Mouse (Mus musculus) midbrain, embryonic 15.5 days (tissue): Measurements from ENCODE around the gene Mybbp1a. TPM values are rescaled to one million over a fixed set of nuclear protein-coding genes. Genes with fewer than 3 reads are reported as not detected.
"Not testable (repeated sequence)": the region's sequence is repeated elsewhere in the genome, so short reads cannot be mapped to it uniquely, and the experiment has no call there.

Experiments
- ATAC-seq: fragments of 200-750 bp; cut with Nextera tagmentation; replicated peaks from 2 replicates; pipeline ENCODE4 v1.8.0; 2017; ENCODE audit warnings: moderate TSS enrichment
- H3K27ac ChIP-seq: fragments of 300-500 bp; sonication (generic); 2 replicates; pipeline ENCODE4 v1.5.1; 2015; ENCODE audit warnings: mild to moderate bottlenecking, inconsistent platforms
- H3K27me3 ChIP-seq: fragments of 300-500 bp; sonication (generic); replicated peaks from 2 replicates; pipeline ENCODE4 v1.6.1; 2015; ENCODE audit warnings: inconsistent platforms
- H3K36me3 ChIP-seq: fragments of 300-500 bp; sonication (generic); replicated peaks from 2 replicates; pipeline ENCODE4 v1.6.1; 2015; ENCODE audit warnings: inconsistent platforms
- H3K4me1 ChIP-seq: fragments of 300-500 bp; sonication (generic); 2 replicates; pipeline ENCODE4 v1.6.1; 2015; ENCODE audit warnings: inconsistent platforms
- H3K4me2 ChIP-seq: fragments of 300-500 bp; sonication (generic); 2 replicates; pipeline ENCODE4 v1.6.1; 2015; ENCODE audit warnings: inconsistent platforms, mild to moderate bottlenecking, moderate library complexity
- H3K4me3 ChIP-seq: fragments of 300-500 bp; sonication (generic); 2 replicates; pipeline ENCODE4 v1.5.1; 2015; ENCODE audit warnings: mild to moderate bottlenecking, inconsistent platforms
- H3K9ac ChIP-seq: fragments of 300-500 bp; sonication (generic); 2 replicates; pipeline ENCODE4 v1.6.1; 2015; ENCODE audit warnings: mild to moderate bottlenecking, inconsistent platforms
- H3K9me3 ChIP-seq: fragments of 300-500 bp; sonication (generic); 2 replicates; pipeline ENCODE4 v1.6.1; 2016; ENCODE audit warnings: inconsistent platforms
- WGBS: fragments of 180-500 bp; shearing (Covaris S2); methylation state at CpG from one replicate; pipeline ENCODE4 v1.1.7; 2015; ENCODE audit warnings: mixed read lengths; 5-methylcytosine and 5-hydroxymethylcytosine counted together
- polyA plus RNA-seq: library from polyadenylated mRNA; unstranded; fragments of >200 nt; fragmentation: Nextera tagmentation; extraction: Ambion mirVana; gene quantifications from 2 replicates; pipeline ENCODE4 v1.2.1, GENCODE M21; 2015

The Mybbp1a gene
- polyA plus RNA-seq, 1 experiment from 2014 or later, result 67.5 TPM

DNA sequence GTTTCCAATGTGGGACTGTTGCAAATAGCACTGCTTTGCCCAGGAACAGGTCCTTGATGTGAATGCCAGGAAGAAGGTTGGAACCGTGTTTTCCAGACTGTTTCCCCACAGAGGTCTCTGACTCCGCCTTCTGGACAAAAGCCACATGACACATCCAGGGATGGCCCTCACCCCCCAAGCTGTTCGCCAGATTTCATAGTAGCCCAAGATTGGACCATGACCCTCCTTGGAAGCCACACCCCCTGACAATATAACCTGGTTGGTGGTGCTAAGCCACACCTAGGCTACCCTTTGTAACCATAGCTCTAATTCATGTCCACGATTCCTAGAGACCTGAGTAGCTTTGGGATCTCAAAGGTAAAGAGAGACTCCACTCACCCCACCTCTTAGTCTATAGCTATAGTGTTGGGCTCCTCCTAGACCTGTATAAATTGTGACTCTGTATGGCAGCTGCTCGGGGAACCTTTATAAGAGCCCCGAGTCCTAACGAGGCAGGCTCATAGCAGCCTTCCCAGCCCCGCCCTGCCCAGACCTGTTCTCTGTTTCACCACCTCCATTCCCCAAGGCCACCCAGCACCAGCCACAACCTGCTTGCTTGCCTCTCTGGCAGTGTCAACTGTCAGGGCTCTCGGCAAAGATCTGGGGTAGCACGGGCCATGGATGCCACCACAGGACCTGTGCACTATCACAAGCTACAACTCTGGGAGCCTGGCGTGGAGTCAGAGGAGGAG lies 6.0 kb upstream of the Mybbp1a start, which contains the start of gene Ggt6:
TSS of gene Ggt6 (plus strand) at position 564 of the 731 bp plus-strand sequence.
- H3K9me3 ChIP-seq, result no peaks in the 10 kb centered on the region
- H3K4me2 ChIP-seq, result no peak within 1 kb of the TSS
- H3K36me3 ChIP-seq, result no peaks in the 10 kb centered on the region
- no peak for ATAC-seq
- no peaks in the 10 kb centered on the region for H3K27me3 ChIP-seq
- H3K4me3 ChIP-seq, result no peak within 1 kb of the TSS
- WGBS, result 76% methylated on average over 11 of the region's 11 CpGs
- no peaks in the 10 kb centered on the region for H3K4me1 ChIP-seq
- H3K27ac ChIP-seq, result no peak within 1 kb of the TSS
- H3K9ac ChIP-seq, result no peak within 1 kb of the TSS

DNA sequence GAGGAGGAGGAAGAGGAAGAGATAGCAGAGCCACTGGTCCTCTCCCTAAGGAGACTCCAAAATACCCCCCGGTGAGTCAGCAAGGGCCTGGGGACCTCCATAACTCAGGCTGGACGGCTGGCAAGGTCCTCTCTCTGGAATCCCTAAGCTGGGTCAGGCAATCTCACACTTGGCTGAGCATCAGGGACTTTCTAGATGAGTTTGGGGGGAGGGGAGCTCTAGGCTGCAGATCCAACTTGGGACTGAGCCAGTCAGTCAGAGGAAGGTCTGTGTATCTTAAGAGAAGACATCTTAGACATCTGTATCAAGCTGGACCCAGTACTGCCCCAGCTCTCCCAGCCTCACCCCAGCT lies 5.5 kb upstream of the Mybbp1a start:
- Histone ChIP-seq H3K4me1 (no peaks in the 10 kb centered on the region), H3K36me3 (no peaks in the 10 kb centered on the region), H3K4me3 (no peak overlapping the region), H3K9ac (no peak overlapping the region), H3K9me3 (no peaks in the 10 kb centered on the region), H3K27ac (no peak overlapping the region), H3K27me3 (no peaks in the 10 kb centered on the region), H3K4me2 (no peak overlapping the region)
- ATAC-seq, result no peak
- WGBS, result 52% methylated on average over 2 of the region's 2 CpGs

DNA sequence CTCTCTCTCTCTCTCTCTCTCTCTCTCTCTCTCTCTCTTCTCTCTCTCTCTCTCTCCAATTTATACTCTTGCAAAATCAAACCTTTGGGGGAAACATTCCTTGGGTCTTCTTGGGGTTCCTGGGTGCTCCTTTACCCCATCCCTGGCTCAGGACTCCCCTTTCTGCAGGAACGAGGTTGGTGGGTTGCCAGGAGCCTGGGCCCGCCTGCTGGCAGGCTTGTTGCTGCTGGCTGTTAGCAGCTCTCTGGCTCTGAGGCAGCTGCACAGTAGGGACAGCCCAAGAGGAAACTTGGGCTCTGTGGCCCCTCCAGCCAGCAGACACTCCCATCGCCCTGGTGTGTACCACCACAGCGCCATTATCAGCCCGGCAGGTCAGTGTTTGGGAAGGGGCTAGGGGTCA lies 4.9 kb upstream of the Mybbp1a start:
- ATAC-seq, result no peak
- Histone ChIP-seq H3K4me3 (no peak overlapping the region), H3K27me3 (no peaks in the 10 kb centered on the region), H3K9ac (no peak overlapping the region), H3K27ac (no peak overlapping the region), H3K4me1 (no peaks in the 10 kb centered on the region), H3K4me2 (no peak overlapping the region), H3K9me3 (no peaks in the 10 kb centered on the region), H3K36me3 (no peaks in the 10 kb centered on the region)
- 70% methylated on average over 5 of the region's 5 CpGs for WGBS

DNA sequence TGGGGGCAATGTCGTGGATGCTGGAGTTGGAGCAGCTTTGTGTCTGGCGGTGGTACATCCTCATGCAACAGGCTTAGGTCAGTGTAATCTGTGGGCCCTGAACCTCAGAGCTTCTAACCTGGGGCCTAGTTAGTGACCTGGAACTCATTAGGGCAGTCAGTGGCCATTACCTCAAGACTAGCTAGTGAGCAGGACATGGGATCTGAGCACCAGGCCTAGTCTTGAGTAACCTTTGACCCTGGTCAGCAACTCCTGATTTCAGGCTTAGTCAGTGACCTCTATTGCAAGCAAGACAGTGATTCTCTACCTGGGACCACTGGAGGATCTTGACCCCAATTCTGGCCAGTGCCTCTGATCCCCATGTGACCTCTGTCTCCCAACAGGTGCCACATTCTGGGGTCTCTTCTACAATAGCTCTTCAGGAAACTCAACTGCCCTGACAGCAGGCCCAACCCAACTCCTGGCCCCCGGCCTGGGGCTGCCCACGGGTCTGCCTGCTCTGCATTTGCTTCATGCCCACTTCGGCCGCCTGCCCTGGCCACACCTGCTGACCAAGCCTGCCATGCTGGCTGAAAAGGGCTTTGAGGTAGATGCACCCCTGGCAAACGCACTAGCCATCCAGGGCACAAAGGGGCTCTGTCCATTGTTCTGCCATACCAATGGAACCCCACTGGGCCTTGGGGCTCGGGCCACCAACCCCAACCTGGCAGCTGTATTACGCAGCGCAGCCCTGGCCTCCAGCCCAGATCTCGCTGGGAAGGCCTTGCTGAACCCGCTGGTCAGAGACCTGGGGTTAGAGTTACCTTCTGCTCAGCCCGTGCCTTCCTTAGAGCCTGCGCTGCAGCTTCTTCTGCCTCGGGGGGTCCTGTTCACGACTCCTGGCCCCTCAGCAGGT lies 4.2 kb upstream of the Mybbp1a start:
- Histone ChIP-seq H3K9me3 (no peaks in the 10 kb centered on the region), H3K27me3 (no peaks in the 10 kb centered on the region), H3K4me2 (no peak overlapping the region), H3K9ac (no peak overlapping the region), H3K4me1 (peaks cover 4% of the 10 kb centered on the region), H3K27ac (no peak overlapping the region), H3K36me3 (no peaks in the 10 kb centered on the region), H3K4me3 (no peak overlapping the region)
- ATAC-seq, result no peak
- 83% methylated on average over 16 of the region's 16 CpGs for WGBS

DNA sequence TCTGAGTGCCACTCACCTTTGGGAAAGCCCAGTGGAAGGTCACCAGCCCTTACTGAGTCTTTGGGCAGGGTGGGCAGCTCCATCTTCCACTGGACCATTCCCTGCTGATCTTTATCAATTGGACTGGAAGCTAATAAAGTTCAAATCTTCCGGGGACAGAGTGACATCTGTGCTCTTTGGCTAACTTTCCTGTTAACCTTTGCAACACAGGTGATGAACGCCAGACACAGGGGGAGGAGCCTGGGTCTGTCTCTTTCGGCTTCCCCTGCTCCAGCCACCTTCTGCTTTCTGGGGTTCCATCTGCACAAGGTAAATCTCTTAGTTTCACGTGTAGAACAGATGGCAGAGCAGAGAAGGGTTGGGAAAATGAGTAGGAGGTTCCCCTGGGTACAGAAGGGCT lies 2.7 kb upstream of the Mybbp1a start:
- no peak for ATAC-seq
- Histone ChIP-seq H3K36me3 (peaks cover 8% of the 10 kb centered on the region), H3K9me3 (no peaks in the 10 kb centered on the region), H3K27me3 (no peaks in the 10 kb centered on the region), H3K4me2 (no peak overlapping the region), H3K4me3 (no peak overlapping the region), H3K4me1 (peaks cover 14% of the 10 kb centered on the region), H3K9ac (no peak overlapping the region), H3K27ac (no peak overlapping the region)
- whole genome bisulfite sequencing, result 73% methylated on average over 4 of the region's 4 CpGs

DNA sequence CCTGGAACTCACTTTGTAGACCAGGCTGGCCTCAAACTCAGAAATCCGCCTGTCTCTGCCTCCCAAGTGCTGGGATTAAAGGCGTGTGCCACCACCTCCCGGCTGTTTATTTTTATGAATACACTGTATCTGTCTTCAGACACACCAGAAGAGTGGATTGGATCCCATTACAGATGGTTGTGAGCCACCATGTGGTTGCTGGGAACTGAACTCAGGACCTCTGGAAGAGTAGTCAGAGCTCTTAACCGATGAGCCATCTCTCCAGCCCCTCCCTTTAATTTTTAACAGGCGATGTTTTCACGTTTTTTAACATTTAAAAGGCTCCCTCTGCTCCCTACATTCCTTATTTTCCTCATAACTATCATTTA lies 574 bp upstream of the Mybbp1a start:
- peak; percentile 22; the same call in 1 of the 2 replicates for ATAC-seq
- H3K9ac ChIP-seq, result peak overlapping the region; percentile 71
- 40% methylated on average over 6 of the region's 6 CpGs for WGBS

DNA sequence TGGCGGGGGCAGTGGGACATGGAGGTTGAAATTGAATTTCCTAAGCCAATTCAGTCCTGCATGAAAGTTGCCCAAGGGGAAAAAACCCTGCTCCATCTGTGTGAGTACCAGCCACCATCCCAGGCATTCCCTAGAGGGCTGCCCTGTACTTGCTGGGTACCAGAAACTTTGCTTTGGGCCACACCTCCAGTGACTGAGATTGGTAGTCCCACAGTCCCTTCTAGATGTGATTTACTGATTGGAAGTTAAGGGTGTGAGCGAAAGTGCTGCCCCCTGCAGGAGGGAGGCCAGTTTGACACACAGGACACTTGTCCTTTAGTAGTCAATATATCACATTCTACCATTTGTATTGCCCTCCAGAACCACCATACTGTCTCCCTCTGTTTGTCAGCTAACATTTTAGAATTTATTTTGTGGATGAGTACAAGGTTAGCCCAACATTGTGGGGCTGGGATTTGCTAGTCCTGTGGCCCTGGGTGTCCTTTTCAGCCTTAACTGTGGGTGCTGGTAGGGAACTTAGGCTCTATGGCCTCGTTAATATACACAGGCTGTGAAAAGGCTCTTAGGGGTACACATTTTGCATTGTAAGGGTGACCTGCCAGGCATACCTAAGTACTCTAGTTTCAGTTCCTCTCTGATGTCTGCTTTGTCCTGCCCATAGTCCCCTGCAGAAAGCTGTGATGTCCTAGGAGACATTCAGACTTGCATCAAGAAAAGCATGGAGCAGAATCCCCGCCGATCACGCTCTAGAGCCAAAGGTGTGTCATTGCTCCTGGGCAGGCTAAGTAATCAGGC lies 5.4 kb downstream of the Mybbp1a start:
- no peak overlapping the region for H3K4me2 ChIP-seq
- H3K4me1 ChIP-seq, result peaks cover 14% of the 10 kb centered on the region
- H3K9me3 ChIP-seq, result no peaks in the 10 kb centered on the region
- no peak for ATAC-seq
- H3K9ac ChIP-seq, result no peak overlapping the region
- H3K27ac ChIP-seq, result no peak overlapping the region
- peaks cover 84% of the 10 kb centered on the region for H3K36me3 ChIP-seq
- H3K27me3 ChIP-seq, result no peaks in the 10 kb centered on the region
- H3K4me3 ChIP-seq, result no peak overlapping the region
- WGBS, result 89% methylated on average over 6 of the region's 6 CpGs

More for the DNA sequence above, 574 bp upstream of the Mybbp1a start:
- peaks cover 27% of the 10 kb centered on the region for H3K36me3 ChIP-seq
- H3K4me2 ChIP-seq, result peak overlapping the region; percentile 80
- not testable (repeated sequence) for H3K9me3 ChIP-seq, H3K27me3 ChIP-seq
- peak overlapping the region; percentile 84 for H3K4me3 ChIP-seq
- H3K4me1 ChIP-seq, result peaks cover 14% of the 10 kb centered on the region
- peak overlapping the region; percentile 97 for H3K27ac ChIP-seq

DNA sequence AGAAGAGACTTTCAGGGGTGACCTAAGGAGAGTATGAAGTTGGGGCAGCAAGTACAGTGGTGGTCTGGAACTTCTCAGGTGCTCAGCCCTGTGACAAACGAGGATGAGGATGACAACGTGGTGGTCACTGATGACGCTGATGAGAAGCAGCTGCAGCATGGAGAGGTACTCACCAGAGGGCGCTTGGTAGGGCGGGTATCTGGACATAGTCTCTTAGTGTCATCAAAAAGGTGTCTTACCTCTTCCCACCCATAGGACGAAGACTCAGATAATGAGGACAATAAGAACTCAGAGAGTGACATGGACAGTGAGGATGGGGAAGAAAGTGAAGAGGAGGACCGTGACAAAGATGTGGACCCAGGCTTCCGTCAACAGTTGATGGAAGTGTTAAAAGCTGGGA lies 6.3 kb downstream of the Mybbp1a start:
- H3K36me3 ChIP-seq, result peaks cover 92% of the 10 kb centered on the region
- no peak overlapping the region for H3K4me3 ChIP-seq
- ATAC-seq, result no peak
- no peaks in the 10 kb centered on the region for H3K9me3 ChIP-seq
- 89% methylated on average over 8 of the region's 8 CpGs for WGBS
- no peak overlapping the region for H3K27ac ChIP-seq
- no peak overlapping the region for H3K4me2 ChIP-seq
- H3K9ac ChIP-seq, result no peak overlapping the region
- peaks cover 5% of the 10 kb centered on the region for H3K4me1 ChIP-seq
- H3K27me3 ChIP-seq, result no peaks in the 10 kb centered on the region

DNA sequence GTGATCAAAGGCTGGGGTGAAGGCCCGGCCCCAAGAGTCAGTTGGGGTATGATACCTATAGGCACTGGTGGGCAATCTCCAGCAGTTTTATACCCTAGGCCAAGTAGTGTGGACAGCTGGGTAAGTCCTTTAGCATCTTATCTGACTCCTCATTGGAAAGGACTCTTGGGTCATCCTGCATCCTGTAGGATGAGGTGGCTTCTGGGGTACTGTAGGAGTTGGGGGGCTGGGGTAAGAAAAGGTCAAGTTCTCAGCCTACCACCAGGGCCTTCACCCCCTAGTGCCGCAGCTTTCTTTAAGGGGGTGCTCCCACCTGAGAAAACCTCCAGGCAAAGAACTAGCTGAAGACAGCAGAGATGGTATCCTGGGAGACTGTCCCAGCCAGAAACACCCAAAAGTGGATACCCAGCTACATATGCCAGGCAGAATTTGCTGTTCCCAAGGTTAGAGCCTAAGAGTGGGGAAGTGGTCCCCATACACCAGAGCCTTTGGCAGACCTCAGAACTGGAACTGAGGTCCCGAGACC lies 11.0 kb downstream of the Mybbp1a start:
- no peak for ATAC-seq
- 90% methylated on average over 3 of the region's 3 CpGs for WGBS
- H3K27me3 ChIP-seq, result no peaks in the 10 kb centered on the region
- peaks cover 48% of the 10 kb centered on the region for H3K36me3 ChIP-seq
- H3K9me3 ChIP-seq, result no peaks in the 10 kb centered on the region
- no peak overlapping the region for H3K4me3 ChIP-seq
- no peaks in the 10 kb centered on the region for H3K4me1 ChIP-seq
- no peak overlapping the region for H3K27ac ChIP-seq
- no peak overlapping the region for H3K4me2 ChIP-seq
- H3K9ac ChIP-seq, result no peak overlapping the region

DNA sequence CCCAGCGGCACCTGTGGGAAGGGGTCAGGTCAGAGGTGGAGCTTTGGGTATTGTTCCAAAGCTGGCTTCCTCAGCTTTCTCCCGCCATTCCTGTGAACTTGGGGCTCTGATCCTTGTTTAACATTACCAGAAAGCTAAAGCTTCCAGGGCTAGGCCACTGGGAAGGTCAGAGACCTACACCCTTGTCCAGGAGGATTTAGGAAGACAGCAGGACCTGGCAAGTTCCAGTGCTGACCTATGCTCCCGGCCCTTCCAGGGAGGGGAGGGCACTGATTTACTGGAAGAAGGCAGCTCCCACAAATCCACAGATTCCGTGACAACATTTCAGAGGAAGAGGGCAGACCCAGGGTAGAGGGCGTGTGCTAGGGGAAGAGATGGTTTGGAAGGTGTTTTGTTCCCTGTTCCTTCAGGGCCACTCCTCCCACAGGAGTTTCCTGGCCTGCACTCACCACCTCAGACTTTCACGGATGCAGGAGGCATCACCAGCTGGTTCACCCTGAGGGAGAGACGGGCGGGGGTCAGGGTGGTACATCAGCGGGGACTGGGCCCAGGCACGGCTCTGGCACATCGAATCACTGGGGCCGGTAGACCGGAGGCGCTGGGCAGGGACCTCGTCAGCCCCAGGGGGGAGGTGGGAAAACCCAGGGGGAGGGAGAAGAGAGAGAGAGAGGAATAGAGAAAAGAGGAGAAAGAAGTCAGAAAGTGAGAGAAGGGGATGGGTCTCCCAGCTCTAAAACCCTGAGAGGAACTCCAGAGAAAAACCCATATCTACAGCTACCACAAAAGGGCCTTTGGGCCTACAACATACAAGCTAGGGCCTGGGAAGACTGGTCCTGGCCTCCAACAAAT lies 12.2 kb downstream of the Mybbp1a start:
- H3K36me3 ChIP-seq, result peaks cover 37% of the 10 kb centered on the region
- no peaks in the 10 kb centered on the region for H3K9me3 ChIP-seq
- no peak overlapping the region for H3K4me2 ChIP-seq
- no peak overlapping the region for H3K4me3 ChIP-seq
- ATAC-seq, result no peak
- no peak overlapping the region for H3K27ac ChIP-seq
- 63% methylated on average over 15 of the region's 15 CpGs for WGBS
- no peaks in the 10 kb centered on the region for H3K27me3 ChIP-seq
- H3K9ac ChIP-seq, result no peak overlapping the region
- no peaks in the 10 kb centered on the region for H3K4me1 ChIP-seq

DNA sequence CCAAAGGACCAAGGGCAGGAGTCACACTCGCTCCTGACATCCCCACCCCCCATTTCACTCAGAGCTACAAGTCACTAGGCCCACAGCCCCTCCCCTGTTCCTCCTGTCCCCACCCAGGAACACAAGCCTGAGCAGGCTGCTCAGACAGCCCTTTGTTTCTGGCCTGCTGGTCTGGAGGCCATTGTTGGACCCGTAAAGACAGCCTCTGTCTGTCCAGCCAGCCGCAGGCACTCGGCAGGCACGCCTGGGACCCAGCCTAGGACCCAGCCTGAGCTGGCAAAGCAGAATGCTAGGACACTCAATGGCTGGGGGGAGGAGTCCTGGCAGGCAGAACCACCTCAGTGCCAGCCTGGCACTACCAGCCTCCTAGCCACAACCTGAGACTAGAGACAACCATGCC lies 14.5 kb downstream of the Mybbp1a start:
- Histone ChIP-seq H3K4me1 (no peaks in the 10 kb centered on the region), H3K27me3 (no peaks in the 10 kb centered on the region), H3K4me3 (no peak overlapping the region), H3K9me3 (no peaks in the 10 kb centered on the region), H3K27ac (no peak overlapping the region), H3K36me3 (peaks cover 15% of the 10 kb centered on the region), H3K4me2 (no peak overlapping the region), H3K9ac (no peak overlapping the region)
- 28% methylated on average over 5 of the region's 5 CpGs for WGBS
- ATAC-seq, result no peak
